Mouse (Mus musculus) bone marrow, adult 2 months (tissue): ENCODE results near the gene Gm11437.

Experiments
- CTCF ChIP-seq: fragments of 200-500 bp; IDR thresholded peaks from 2 replicates; pipeline ENCODE4 v1.5.1; 2011; ENCODE audit warnings: low read length, control low read depth; ENCODE audit not compliant: control insufficient read depth, insufficient read depth
- POLR2A ChIP-seq: fragments of 200-500 bp; IDR thresholded peaks from 2 replicates; pipeline ENCODE4 v1.6.1; 2011; ENCODE audit warnings: low read depth, mild to moderate bottlenecking, control low read depth, low read length, borderline replicate concordance; ENCODE audit not compliant: control insufficient read depth

GRCm38 (mm10) chr11:84107137-84107536, 60.1 kb downstream of the Gm11437 start:
- no peak for TF ChIP-seq CTCF
- TF ChIP-seq POLR2A: no peak
